Comparison of ENCODE assay signal across 19 mouse cellular contexts in genomic region chr6:121526121-121526520, GRCm38 (mm10). TPM values are rescaled to one million over a fixed set of nuclear protein-coding genes. Genes with fewer than 3 reads are reported as not detected.
"Had no signal": no experiment of that assay in that cellular context is flagged by ENCODE, and none has a peak within 500 bp of the region (broad histone marks: within the 10 kb centered on the region; RNA-seq: fewer than 3 reads in every experiment).

No protein-coding gene starts in this region.

- H3K27me3 ChIP-seq: limb, embryonic 15.5 days; liver, embryonic 12.5 days; liver, embryonic 15.5 days; lung, embryonic 15.5 days had no signal

- H3K9me3 ChIP-seq: limb, embryonic 15.5 days; liver, embryonic 12.5 days; liver, embryonic 15.5 days; lung, embryonic 15.5 days had no signal

- ATAC-seq: liver, embryonic 12.5 days had no signal

- H3K4me1 ChIP-seq: limb, embryonic 15.5 days; liver, embryonic 12.5 days; liver, embryonic 15.5 days had no signal

- H3K36me3 ChIP-seq: limb, embryonic 15.5 days; liver, embryonic 12.5 days; liver, embryonic 15.5 days; lung, embryonic 15.5 days had no signal

- H3K27ac ChIP-seq: limb, embryonic 15.5 days; liver, embryonic 12.5 days; liver, embryonic 15.5 days; lung, embryonic 15.5 days; stomach, postnatal 0 days had no signal

- H3K4me3 ChIP-seq: limb, embryonic 15.5 days; liver, embryonic 12.5 days; liver, embryonic 15.5 days; lung, embryonic 15.5 days had no signal

- DNase-seq: kidney, adult 11 months; kidney, adult 9 months; kidney, postnatal 14 days; kidney, postnatal 4 days; lung, adult 18-20 months; lung, postnatal 10 days; lung, postnatal 4 days; midbrain, embryonic 14.5 days; right cerebral cortex, postnatal 14 days; right cerebral cortex, postnatal 4 days; thymus, adult 18-20 months; thymus, postnatal 36 days had no signal

RNA-seq across cellular contexts. Expression of gene Iqsec3, which starts 52.6 kb away (rescaled TPM):
- total RNA-seq: megakaryocyte progenitor cell, adult 5-6 weeks; megakaryocyte-erythroid progenitor cell, adult 5-6 weeks had no signal
- polyA plus RNA-seq: liver, embryonic 12.5 days; liver, embryonic 15.5 days had no signal
